Mouse (Mus musculus): ENCODE data around the gene AC124108.1. TPM values are rescaled to one million over a fixed set of nuclear protein-coding genes. Genes with fewer than 3 reads are reported as not detected.

AC124108.1 gene
- polyA plus RNA-seq (2014; fragmentation: Nextera tagmentation; extraction: Ambion mirVana) = 0.03 TPM in 1 of 2 replicates, not detected in the other

DNA sequence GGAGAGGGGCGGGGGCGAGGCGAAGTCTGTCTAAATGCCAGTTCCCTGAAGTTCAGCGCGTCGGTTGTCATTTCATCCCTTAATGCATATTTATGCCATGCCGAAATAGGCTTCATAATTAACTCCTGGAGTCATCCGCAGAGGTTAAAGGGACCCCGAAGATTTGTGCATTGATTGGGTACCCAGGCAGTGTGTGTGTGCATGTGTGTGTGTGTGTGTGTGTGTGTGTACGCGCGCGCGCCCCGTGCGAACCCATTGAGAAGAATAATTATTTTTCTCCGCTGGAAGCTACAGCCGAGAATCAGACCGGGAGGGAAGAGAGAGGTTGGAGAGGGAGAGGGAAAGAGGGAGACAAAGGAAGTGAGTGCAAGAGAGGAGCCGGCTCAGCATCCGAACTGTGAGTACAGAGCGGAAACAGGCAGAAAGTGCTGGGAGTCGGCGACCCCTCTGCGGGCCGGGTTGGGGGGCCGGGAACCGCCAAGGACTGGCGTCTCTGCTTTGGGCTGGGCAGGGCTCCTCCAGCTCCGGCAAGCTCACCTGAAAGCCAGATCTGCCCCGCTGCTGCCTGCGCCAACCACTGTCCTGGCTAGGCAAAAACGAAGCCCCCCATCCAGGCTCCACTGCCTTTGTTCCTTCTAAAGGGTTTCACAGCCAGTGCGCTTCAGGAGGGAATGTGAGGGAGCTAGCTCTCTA, at the start of gene AC124108.1, which contains the start of gene Lemd1:
AC124108.1 (plus strand) TSS at position 365 of the 693 bp plus-strand sequence.
Lemd1 (plus strand) TSS at position 339 of the 693 bp plus-strand sequence.
- H3K27me3 ChIP-seq (ENCODE audit: control insufficient read depth, insufficient read depth, low read length) = peaks cover 72% of the 10 kb centered on the region
- ATAC-seq (replicated peaks; ENCODE audit: insufficient number of reproducible peaks, low FRiP score, low TSS enrichment) = no peak

DNA sequence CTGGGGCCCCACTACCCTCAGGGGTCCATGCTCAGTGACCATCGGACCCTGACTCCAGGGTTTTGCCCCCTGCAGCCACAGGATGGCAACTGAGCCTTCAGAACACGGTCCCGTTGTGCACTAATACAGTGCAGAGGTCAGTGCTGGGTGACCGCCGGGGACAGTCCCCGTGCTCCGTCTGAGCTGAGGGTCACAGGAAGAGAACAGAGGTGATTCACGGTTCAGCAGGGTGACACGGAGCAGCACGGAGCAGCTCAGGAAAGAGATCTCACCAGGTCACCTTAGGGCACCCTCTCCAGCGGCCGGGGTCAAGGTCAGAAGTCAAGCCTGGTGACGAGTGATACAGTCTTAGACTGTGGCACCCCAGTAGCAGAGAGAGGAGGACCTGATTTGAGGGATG, 49.5 kb upstream of the AC124108.1 start:
- 62% methylated on average over 13 of the region's 13 CpGs for WGBS (ENCODE audit: insufficient replicate concordance)
- Histone ChIP-seq H3K4me2 (no peak overlapping the region), H3K36me3 (ENCODE audit: control insufficient read depth, insufficient read depth, low read length) (no peaks in the 10 kb centered on the region), H3K9me3 (replicated peaks; ENCODE audit: control insufficient read depth, low read length) (no peaks in the 10 kb centered on the region), H3K9ac (ENCODE audit: low read depth, low read length) (no peak overlapping the region), H3K4me1 (ENCODE audit: control insufficient read depth, insufficient read depth, low read length) (peaks cover 12% of the 10 kb centered on the region), H3K27me3 (ENCODE audit: control insufficient read depth, insufficient read depth, low read length) (no peaks in the 10 kb centered on the region), H3K4me3 (ENCODE audit: low read depth, low read length) (no peak overlapping the region), H3K27ac (ENCODE audit: low read depth, low read length) (no peak overlapping the region)
- ATAC-seq (replicated peaks; ENCODE audit: insufficient number of reproducible peaks, low FRiP score, low TSS enrichment) = no peak

More for the DNA sequence above, at the start of gene AC124108.1, which contains the start of gene Lemd1:
- peak within 1 kb of the TSS; percentile 93 for H3K4me2 ChIP-seq
- no peak within 1 kb of the TSS for H3K27ac ChIP-seq (ENCODE audit: low read depth, low read length)
- WGBS (ENCODE audit: insufficient replicate concordance) = 1% methylated on average over 34 of the region's 34 CpGs
- peak within 1 kb of the TSS; percentile 59; the same call in 1 of the 2 replicates for H3K9ac ChIP-seq (ENCODE audit: low read depth, low read length)
- no peaks in the 10 kb centered on the region for H3K9me3 ChIP-seq (replicated peaks; ENCODE audit: control insufficient read depth, low read length)
- peaks cover 21% of the 10 kb centered on the region for H3K4me1 ChIP-seq (ENCODE audit: control insufficient read depth, insufficient read depth, low read length)
- H3K4me3 ChIP-seq (ENCODE audit: low read depth, low read length) = peak within 1 kb of the TSS; percentile 63
- no peaks in the 10 kb centered on the region for H3K36me3 ChIP-seq (ENCODE audit: control insufficient read depth, insufficient read depth, low read length)

DNA sequence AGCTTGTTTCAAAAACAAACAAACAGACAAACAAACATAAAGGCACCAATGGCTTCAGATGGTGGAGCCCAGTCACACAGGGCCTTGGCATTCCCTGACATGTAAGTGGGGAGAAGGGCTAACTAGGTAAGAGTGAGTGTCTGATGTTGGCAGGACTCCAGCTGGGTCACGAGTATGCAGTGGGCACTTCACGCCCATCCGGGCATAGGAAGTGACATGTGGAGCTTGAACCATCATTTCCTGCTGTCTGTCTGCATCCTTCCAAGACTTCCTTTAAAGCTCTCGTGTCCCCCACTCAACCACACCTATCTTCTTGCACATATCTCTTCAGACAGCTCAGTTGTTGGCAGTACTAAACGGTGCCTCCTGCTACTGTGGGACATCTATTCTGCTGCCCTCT, 48.2 kb upstream of the AC124108.1 start:
- no peak overlapping the region for H3K4me2 ChIP-seq
- H3K27ac ChIP-seq (ENCODE audit: low read depth, low read length) = no peak overlapping the region
- H3K9me3 ChIP-seq (replicated peaks; ENCODE audit: control insufficient read depth, low read length) = no peaks in the 10 kb centered on the region
- ATAC-seq (replicated peaks; ENCODE audit: insufficient number of reproducible peaks, low FRiP score, low TSS enrichment) = no peak
- H3K9ac ChIP-seq (ENCODE audit: low read depth, low read length) = no peak overlapping the region
- peaks cover 9% of the 10 kb centered on the region for H3K4me1 ChIP-seq (ENCODE audit: control insufficient read depth, insufficient read depth, low read length)
- no peak overlapping the region for H3K4me3 ChIP-seq (ENCODE audit: low read depth, low read length)
- no peaks in the 10 kb centered on the region for H3K27me3 ChIP-seq (ENCODE audit: control insufficient read depth, insufficient read depth, low read length)
- no peaks in the 10 kb centered on the region for H3K36me3 ChIP-seq (ENCODE audit: control insufficient read depth, insufficient read depth, low read length)
- 52% methylated on average over 5 of the region's 5 CpGs for WGBS (ENCODE audit: insufficient replicate concordance)

DNA sequence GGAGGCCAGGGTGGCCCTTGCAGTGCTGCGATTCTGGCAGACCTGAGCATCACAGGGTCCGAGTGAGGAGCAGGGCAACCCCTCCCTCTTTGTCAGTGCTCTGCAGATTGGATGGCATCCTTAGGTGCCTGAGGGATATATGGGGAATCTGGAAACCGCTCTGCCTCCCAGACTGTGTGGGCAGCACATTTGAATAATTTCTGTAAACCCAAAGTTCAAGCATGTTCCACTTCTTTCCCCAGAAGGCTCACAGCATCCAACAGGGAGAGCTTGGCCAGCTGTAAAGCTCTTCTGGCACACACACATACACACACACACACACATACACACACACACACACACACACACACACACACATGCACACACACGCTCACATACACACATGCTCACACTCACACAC, 47.5 kb upstream of the AC124108.1 start:
- no peaks in the 10 kb centered on the region for H3K27me3 ChIP-seq (ENCODE audit: control insufficient read depth, insufficient read depth, low read length)
- no peaks in the 10 kb centered on the region for H3K36me3 ChIP-seq (ENCODE audit: control insufficient read depth, insufficient read depth, low read length)
- no peak overlapping the region for H3K27ac ChIP-seq (ENCODE audit: low read depth, low read length)
- peaks cover 4% of the 10 kb centered on the region; the same call in 1 of the 2 replicates for H3K4me1 ChIP-seq (ENCODE audit: control insufficient read depth, insufficient read depth, low read length)
- no peak overlapping the region for H3K4me3 ChIP-seq (ENCODE audit: low read depth, low read length)
- no peak overlapping the region for H3K4me2 ChIP-seq
- no peaks in the 10 kb centered on the region for H3K9me3 ChIP-seq (replicated peaks; ENCODE audit: control insufficient read depth, low read length)
- ATAC-seq (replicated peaks; ENCODE audit: insufficient number of reproducible peaks, low FRiP score, low TSS enrichment) = no peak
- no peak overlapping the region for H3K9ac ChIP-seq (ENCODE audit: low read depth, low read length)
- WGBS (ENCODE audit: insufficient replicate concordance) = 61% methylated on average over 4 of the region's 4 CpGs

DNA sequence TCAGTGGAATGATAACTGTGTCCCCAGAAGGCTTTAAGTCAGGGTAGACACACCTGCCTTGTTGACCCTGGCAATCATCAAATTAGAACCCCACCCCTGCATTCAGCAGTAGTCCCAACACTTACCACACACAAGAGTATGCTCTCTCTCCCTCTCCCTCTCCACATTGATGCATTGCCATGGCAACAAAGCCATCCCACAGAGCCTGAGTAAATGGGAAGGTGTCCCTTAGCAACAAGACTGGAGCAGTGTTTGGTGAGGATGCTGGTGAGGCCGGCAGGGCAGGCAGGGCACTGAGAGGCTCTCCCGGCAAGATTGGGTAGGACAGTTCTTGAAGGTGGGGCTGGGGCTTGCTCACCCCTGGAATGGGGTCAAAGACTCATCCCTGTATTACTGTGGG, 47.0 kb upstream of the AC124108.1 start:
- Histone ChIP-seq H3K4me1 (ENCODE audit: control insufficient read depth, insufficient read depth, low read length) (0 out of 2 replicates have a peak, but pooled peaks cover 2% of the 10 kb centered on the region), H3K9me3 (replicated peaks; ENCODE audit: control insufficient read depth, low read length) (no peaks in the 10 kb centered on the region), H3K36me3 (ENCODE audit: control insufficient read depth, insufficient read depth, low read length) (no peaks in the 10 kb centered on the region), H3K27ac (ENCODE audit: low read depth, low read length) (no peak overlapping the region), H3K4me2 (no peak overlapping the region), H3K9ac (ENCODE audit: low read depth, low read length) (no peak overlapping the region), H3K27me3 (ENCODE audit: control insufficient read depth, insufficient read depth, low read length) (no peaks in the 10 kb centered on the region), H3K4me3 (ENCODE audit: low read depth, low read length) (no peak overlapping the region)
- WGBS (ENCODE audit: insufficient replicate concordance) = 49% methylated on average over 2 of the region's 2 CpGs
- no peak for ATAC-seq (replicated peaks; ENCODE audit: insufficient number of reproducible peaks, low FRiP score, low TSS enrichment)

DNA sequence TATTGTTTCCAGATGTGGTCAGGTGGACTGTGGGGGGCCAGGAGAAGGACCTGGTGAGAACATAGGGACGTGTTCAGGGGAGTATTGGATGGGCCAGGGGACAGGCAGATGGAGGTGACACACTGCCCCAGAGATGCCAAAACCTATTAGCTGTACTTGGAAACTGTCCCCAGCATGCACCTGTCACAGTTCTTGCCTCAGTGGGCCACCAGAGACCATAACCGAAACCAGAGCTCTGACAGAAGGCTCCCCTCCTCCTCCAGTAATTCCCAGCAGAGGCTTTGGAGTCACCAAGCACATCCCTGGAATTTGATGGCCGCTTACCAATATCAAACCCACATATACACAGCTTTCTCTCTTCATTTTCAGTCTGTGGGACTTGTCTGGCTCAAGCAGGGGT, 46.4 kb upstream of the AC124108.1 start:
- Histone ChIP-seq H3K4me1 (ENCODE audit: control insufficient read depth, insufficient read depth, low read length) (peaks cover 4% of the 10 kb centered on the region), H3K36me3 (ENCODE audit: control insufficient read depth, insufficient read depth, low read length) (no peaks in the 10 kb centered on the region), H3K9ac (ENCODE audit: low read depth, low read length) (no peak overlapping the region), H3K9me3 (replicated peaks; ENCODE audit: control insufficient read depth, low read length) (no peaks in the 10 kb centered on the region), H3K27me3 (ENCODE audit: control insufficient read depth, insufficient read depth, low read length) (no peaks in the 10 kb centered on the region), H3K27ac (ENCODE audit: low read depth, low read length) (no peak overlapping the region), H3K4me3 (ENCODE audit: low read depth, low read length) (no peak overlapping the region), H3K4me2 (no peak overlapping the region)
- 71% methylated on average over 3 of the region's 3 CpGs for WGBS (ENCODE audit: insufficient replicate concordance)
- ATAC-seq (replicated peaks; ENCODE audit: insufficient number of reproducible peaks, low FRiP score, low TSS enrichment) = no peak

DNA sequence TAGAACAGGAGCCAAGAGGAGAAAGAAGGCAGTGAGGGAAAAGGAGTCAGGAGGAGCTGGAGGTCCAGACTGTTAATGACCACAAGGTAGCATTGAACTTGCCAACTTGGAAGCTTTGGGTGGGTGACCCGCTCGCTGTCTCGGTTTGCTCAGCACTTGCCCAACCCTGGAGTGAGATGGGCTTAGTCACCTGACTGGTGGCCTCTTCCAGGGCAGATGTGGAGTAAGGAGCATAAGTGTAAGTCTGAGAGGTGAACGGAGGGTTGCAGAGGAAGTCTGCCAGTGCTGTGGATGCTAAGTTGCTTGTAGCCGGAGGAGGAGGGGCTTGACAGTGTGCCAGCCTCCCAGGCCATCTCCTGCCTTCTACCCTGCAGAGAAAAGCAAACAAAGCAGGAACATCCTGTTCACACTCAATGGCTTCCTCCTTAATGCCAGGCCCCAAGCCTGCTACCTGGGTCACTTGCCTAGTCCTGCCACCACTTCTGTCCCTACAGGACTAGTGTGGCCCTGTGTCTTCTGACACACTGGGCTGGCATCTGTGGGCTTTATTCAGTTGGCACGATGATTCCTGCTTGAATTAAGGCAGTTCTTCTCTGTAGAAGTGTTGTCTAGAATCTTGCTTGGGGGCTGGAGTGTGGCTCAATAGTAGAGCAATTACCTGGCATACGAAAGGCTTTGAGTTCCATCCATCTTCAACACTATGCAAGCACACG, 45.1 kb upstream of the AC124108.1 start:
- Histone ChIP-seq H3K9me3 (replicated peaks; ENCODE audit: control insufficient read depth, low read length) (no peaks in the 10 kb centered on the region), H3K27me3 (ENCODE audit: control insufficient read depth, insufficient read depth, low read length) (no peaks in the 10 kb centered on the region), H3K9ac (ENCODE audit: low read depth, low read length) (no peak overlapping the region), H3K36me3 (ENCODE audit: control insufficient read depth, insufficient read depth, low read length) (no peaks in the 10 kb centered on the region), H3K4me2 (no peak overlapping the region), H3K4me3 (ENCODE audit: low read depth, low read length) (no peak overlapping the region), H3K4me1 (ENCODE audit: control insufficient read depth, insufficient read depth, low read length) (peaks cover 17% of the 10 kb centered on the region), H3K27ac (ENCODE audit: low read depth, low read length) (no peak overlapping the region)
- 79% methylated on average over 8 of the region's 8 CpGs for WGBS (ENCODE audit: insufficient replicate concordance)
- ATAC-seq (replicated peaks; ENCODE audit: insufficient number of reproducible peaks, low FRiP score, low TSS enrichment) = no peak

DNA sequence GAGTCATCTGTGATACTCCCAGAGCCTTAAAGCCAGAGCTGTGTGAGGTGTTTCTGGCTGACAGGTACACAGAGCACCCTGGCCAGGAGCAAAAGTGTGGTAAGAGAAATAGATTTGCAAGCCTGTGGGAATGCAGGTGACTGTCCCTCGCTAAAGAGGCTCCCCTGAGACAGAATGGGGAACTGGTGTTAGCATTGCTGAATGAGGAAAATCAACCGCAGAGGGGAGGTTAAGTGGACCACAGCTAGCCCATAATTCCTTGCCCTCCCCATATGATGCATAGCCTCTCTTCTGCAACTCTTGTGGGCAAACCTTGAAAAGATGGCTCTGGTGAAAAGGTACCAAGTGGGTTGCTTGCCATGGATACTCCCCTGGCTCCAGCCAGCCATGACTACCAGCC, 41.8 kb upstream of the AC124108.1 start:
- Histone ChIP-seq H3K27ac (ENCODE audit: low read depth, low read length) (no peak overlapping the region), H3K9me3 (replicated peaks; ENCODE audit: control insufficient read depth, low read length) (no peaks in the 10 kb centered on the region), H3K4me1 (ENCODE audit: control insufficient read depth, insufficient read depth, low read length) (peaks cover 31% of the 10 kb centered on the region), H3K4me2 (no peak overlapping the region), H3K27me3 (ENCODE audit: control insufficient read depth, insufficient read depth, low read length) (no peaks in the 10 kb centered on the region), H3K9ac (ENCODE audit: low read depth, low read length) (no peak overlapping the region), H3K36me3 (ENCODE audit: control insufficient read depth, insufficient read depth, low read length) (no peaks in the 10 kb centered on the region), H3K4me3 (ENCODE audit: low read depth, low read length) (no peak overlapping the region)
- no peak for ATAC-seq (replicated peaks; ENCODE audit: insufficient number of reproducible peaks, low FRiP score, low TSS enrichment)
- WGBS (ENCODE audit: insufficient replicate concordance) = 64% methylated on average over 2 of the region's 2 CpGs
